Mouse (Mus musculus) regulatory T cell (primary cell): ENCODE measurements around the gene Gm20431.

Experiments used
- in situ Hi-C: fragments of 300-600 bp; cut with MboI, MseI; formaldehyde crosslinking; loops from one replicate; pipeline ENCODE4 v1.15.1; 2025; ENCODE audit warnings: high pct_unique_total_duplicates

Gene Gm20431

GRCm38 (mm10) chr2:167602364-167602763 lies 58.9 kb downstream of the Gm20431 start:
- in situ Hi-C loops, result loop anchor here (5.0 kb wide), 1 partner anchor 70 kb away; no protein-coding TSS in a partner anchor

DNA sequence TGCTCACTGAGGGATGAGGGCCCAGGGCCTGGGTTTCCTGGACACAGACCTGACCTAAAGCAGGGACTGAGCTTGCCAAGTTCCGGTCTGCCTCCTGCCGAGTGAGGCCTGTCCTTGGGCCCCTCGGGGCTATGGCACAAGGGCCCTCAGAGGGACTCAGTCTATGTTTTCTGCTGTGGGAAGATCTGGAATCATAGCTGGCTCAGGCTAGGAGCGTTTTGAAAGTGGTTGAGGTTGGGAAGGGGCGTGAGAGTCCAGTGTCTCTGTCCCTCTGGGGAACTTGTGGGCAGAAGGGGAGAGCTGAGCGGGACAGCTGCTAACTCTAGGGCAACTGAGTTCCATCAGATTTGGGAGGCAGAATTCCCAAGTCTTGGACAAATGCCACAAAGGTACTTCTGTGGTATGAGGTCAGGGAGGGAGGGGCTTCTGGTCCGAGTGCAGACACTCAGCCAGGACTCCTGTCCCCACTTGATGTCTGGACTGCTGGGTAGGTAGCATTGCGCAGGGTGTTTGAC lies 60.8 kb downstream of the Gm20431 start:
- in situ Hi-C loops, result loop anchor here (5.0 kb wide), 1 partner anchor 68 kb away; no protein-coding TSS in a partner anchor

DNA sequence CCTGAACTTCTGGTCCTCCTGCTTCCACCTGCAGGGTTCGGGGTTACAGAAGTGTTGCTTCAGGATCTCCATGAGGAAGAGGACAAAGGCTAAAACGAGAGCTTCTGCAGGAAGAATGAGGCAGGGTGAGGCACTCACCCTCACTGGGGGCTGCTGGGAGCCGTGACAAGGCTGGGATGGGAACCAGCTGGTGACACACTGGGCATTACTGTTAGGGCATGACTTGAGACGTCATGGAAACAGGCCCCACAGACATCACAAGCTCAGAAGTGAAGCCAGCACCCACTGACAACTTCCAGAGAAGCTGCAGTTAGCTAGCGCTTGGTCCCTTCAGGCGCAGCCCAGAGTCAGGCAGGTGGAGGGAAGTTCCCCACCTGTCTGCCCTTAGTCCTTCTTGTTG lies 61.4 kb downstream of the Gm20431 start:
- in situ Hi-C loops, result loop anchor here (5.0 kb wide), 1 partner anchor 68 kb away; no protein-coding TSS in a partner anchor

GRCm38 (mm10) chr2:167599195-167599594 lies 62.1 kb downstream of the Gm20431 start:
- in situ Hi-C loops, result no loop called here

DNA sequence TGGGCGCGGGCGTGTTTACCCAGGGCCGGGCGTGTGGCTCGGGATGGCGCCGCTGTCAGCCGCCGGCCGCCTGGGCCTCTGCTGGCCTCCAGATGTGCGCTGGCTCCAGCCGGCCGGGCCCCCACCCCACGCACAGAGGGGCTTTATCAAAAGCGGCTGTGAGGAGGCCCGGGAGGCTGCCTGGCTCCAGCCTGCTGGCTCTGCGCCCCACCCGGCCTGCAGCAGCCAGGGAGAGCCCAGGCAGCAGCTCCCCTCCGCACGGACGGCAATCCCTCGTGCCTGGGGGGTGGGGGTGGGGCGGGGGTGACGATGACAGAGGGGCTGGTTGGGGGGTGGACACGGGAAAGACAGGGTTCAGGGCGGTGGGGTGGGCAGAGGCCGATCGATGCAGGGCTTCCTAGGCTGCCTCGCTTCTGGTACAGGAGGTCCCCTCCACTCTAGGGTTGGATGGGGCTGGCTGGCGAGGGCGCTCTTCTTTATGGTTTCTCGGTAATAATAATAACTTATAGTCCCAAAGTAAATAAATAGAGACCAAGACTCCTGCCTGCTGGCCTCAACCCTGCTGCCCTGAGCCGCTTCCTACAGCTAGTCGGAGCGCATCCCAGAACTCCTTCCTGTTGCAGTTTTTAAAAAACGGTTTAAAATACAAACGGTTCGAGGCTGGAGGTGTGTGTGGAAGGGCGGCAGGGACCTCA lies 63.7 kb downstream of the Gm20431 start:
- in situ Hi-C loops, result no loop called here

- in situ Hi-C loops, result no loop called here
These were observed 64.4 kb downstream of the Gm20431 start for GRCm38 (mm10) chr2:167596726-167597491.

GRCm38 (mm10) chr2:167596262-167596661 lies 65.0 kb downstream of the Gm20431 start:
- in situ Hi-C loops, result no loop called here

- in situ Hi-C loops, result no loop called here
These were observed 65.5 kb downstream of the Gm20431 start for GRCm38 (mm10) chr2:167595761-167596171.

DNA sequence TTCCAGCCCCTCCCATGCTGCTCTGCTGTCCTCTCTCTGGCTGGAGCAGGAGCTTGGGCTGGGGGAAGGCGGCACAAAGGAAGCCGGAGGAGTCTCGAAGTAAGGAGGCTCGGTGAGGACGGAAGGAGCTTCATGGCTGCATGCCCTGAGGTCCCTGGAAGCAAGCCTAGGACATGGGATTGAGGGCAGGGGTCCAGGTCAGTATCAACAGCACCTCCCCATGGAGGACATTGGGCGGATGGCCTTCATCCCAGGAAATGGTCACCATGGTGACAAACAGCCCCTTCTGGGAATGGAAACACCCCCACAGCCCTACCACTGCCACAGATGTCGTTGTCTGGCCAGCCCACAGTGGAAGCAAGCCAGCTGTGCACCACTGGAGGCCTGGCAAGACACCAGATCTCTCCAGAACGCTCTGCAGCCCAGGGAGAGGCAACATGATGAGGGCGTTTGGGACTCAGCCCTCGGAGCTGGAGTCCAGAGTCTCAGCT lies 66.8 kb downstream of the Gm20431 start:
- in situ Hi-C loops, result no loop called here

DNA sequence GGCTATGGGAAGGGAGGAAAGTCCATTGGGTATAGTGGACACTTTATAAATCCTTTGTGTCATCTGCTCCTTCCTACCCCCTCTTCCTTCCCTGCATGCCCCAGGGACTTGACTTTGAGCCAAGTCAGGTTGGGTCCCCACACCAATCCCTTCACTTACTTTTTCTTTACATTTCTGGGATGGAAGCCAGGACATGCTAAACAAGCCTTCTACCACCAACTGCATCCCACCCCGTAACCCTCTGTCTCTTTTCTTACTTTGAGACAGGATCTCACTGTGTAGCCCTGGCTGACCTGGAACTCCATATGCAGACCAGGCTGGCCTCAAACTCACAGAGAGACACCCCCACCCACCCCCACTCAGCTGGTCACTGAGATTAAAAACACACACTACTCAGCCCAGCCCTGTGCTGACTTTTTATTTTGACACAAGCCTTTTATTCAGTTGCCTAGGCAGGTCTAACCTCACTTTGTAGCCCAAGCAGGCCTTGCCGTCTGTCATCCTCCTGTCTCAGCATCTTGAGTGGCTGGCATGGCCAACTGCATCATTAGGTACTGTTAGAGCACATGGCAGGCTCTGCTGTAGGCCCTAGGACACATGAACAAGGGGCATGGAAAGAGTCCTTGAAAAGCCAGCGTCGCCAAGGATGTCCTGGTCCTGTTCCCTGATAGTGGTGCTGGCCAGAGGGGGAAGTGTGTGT lies 67.6 kb downstream of the Gm20431 start:
- in situ Hi-C loops, result no loop called here

DNA sequence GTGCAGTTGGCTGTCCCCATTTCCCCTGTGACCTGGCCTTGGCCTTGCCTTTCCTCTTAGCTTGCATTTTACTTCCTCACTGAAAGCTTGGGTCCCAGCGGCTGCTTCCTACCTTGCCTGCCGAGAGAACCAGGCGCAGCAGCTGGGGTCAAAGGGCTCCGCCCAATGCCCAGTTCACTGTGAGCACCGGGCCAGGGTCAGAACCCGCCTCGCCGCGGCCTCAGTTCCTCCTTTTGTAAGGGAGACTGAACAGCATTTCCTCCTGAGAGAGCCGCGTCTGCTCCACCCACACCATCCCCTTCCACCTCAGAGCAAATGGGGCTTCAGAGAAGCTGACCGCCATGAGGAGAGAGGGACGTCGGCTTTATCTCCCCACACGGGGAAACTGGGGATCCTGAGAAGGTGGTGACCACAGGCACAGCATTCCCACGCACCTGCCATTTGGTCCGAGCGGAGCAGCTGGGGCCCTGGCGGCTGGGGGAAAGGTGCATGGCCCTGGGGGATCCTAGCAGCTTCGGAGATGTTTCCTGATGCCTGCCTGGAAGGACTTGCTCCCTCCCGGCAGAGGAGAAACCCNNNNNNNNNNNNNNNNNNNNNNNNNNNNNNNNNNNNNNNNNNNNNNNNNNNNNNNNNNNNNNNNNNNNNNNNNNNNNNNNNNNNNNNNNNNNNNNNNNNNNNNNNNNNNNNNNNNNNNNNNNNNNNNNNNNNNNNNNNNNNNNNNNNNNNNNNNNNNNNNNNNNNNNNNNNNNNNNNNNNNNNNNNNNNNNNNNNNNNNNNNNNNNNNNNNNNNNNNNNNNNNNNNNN lies 72.3 kb downstream of the Gm20431 start:
- in situ Hi-C loops, result no loop called here

- in situ Hi-C loops, result no loop called here
These were observed 74.3 kb downstream of the Gm20431 start for GRCm38 (mm10) chr2:167586976-167587375.

GRCm38 (mm10) chr2:167586041-167586440 lies 75.3 kb downstream of the Gm20431 start:
- in situ Hi-C loops, result no loop called here

DNA sequence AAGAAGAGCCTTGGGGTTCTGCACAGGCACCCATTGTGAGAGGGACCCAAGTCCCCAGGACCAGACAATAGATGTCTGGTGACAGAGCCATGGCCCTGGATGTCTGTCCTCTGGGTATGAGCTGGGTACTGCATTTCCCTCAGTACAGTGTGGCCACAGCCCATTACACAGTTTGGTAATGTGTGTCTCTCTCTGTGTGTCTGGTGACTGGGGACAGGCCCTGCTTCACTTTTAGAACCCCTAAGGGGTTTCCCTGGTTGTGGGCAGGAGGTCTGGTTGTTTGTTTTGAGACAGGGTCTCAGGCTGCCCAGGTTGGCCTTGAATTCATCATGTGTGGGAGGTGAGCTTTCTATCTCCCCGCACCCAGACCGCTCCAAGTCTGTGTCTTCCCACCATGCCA lies 76.0 kb downstream of the Gm20431 start:
- in situ Hi-C loops, result no loop called here

DNA sequence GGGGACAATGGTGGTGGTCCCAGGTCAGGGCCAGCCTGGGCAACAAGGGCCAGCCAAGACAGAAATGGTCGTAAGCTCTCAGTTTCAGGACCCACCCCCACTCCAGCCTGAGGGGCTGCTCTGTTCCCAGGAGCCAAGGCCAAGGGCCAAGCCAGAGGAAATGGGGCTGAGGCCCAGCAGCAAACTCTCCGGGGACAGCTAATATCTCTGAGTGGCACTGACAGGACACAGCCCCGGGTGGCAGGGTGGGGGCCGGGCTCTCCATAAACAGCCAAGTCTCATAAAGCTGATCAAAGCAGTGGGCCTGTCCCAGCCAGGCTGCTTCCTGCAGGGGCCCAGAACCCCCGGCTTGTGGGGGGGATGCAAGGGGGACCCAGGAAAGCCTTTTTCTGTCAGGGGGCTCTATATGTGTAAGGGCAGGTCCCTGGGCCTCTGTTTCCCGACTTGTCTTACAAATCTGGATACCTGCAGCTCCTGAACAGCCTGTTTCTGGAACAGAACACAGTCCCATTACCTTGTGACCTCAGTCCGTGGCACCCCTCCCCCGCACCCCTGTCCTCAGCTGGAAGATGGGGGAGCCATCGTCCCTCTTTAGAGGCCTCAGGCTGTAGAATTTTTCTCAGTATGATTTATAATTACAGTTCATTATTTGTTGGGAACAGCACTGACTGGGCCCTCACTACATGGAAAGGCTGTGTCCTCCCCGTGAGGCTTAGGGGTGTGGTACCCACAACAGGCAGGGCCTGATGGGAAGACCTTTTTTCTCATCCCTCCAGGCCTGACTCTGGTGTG lies 77.9 kb downstream of the Gm20431 start:
- in situ Hi-C loops, result no loop called here

GRCm38 (mm10) chr2:167578521-167578920 lies 82.8 kb downstream of the Gm20431 start:
- in situ Hi-C loops, result no loop called here

GRCm38 (mm10) chr2:167577186-167577785 lies 84.0 kb downstream of the Gm20431 start:
- in situ Hi-C loops, result no loop called here

GRCm38 (mm10) chr2:167576121-167576620 lies 85.1 kb downstream of the Gm20431 start:
- in situ Hi-C loops, result no loop called here

DNA sequence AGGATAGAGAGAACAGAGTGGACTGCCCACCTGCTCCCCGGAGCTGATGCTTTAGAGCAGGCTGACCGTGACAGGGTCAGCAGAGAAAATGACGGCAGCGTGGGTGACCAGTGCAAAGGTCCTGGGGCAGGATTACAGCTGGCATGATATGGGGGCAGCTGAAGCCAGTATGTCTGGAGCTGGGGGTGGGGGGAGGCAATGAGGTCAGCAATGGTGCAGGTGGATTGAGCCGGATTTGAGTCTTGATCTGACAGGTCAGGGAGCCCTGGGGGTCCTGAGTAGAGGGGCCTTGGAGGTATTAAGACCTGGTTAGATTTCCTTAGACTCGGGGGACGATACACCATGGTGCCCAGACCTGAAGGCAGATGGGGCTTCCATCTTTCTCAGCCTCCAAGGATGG lies 85.7 kb downstream of the Gm20431 start:
- in situ Hi-C loops, result no loop called here

DNA sequence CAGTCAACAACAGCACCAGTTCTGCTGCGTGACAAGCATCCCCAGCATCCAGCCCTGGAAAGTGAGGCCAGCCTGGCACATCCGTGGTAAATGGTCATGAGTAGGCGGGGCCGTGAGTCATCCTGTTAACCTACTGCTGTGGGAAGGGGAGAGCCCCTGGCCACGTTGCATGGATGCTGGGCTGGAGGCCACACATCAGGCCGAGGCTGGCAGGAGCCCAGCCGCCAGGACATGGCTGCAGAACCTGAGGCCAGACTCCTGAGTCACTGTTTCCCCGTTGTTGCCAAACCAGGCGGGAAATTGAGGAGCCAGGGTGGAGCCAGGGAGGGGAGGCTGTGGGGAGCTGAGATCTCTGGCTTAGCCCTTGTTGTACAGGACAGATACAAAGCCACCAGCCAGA lies 86.5 kb downstream of the Gm20431 start:
- in situ Hi-C loops, result no loop called here
